Mouse (Mus musculus): ENCODE data around the gene Simc1.
A peak's percentile ranks its signal among the peaks of the same experiment; 100 is the strongest.

The Simc1 gene

GRCm38 (mm10) chr13:54589996-54590951 is 86.7 kb downstream of the Simc1 start, which contains the start of the genes Nop16 and Higd2a:
Nop16 (minus strand) TSS chr13:54590090.
Higd2a (plus strand) TSS chr13:54590207.
- DNase-seq = peak; percentile 96

- no peak for DNase-seq
Observed at GRCm38 (mm10) chr13:54591776-54592356, 88.3 kb downstream of the Simc1 start.

- no peak for DNase-seq
Observed at GRCm38 (mm10) chr13:54593617-54594016, 90.0 kb downstream of the Simc1 start.

- DNase-seq = no peak
Observed at GRCm38 (mm10) chr13:54596107-54596690, 92.6 kb downstream of the Simc1 start.

- no peak for DNase-seq
Observed at GRCm38 (mm10) chr13:54596870-54597269, 93.3 kb downstream of the Simc1 start.

- no peak for DNase-seq
Observed at GRCm38 (mm10) chr13:54598622-54599143, 95.1 kb downstream of the Simc1 start.
